Mouse (Mus musculus) heart, embryonic 14.5 days (tissue): Measurements from ENCODE around the gene Tcerg1l. TPM values are rescaled to one million over a fixed set of nuclear protein-coding genes. Genes with fewer than 3 reads are reported as not detected.

ENCODE experiments used
- ATAC-seq: fragments of 200-750 bp; cut with Nextera tagmentation; 2 replicates; pipeline ENCODE4 v1.8.0; 2017; ENCODE audit warnings: low read depth, moderate TSS enrichment; ENCODE audit not compliant: insufficient number of reproducible peaks, insufficient read depth, low FRiP score
- H3K27ac ChIP-seq, 2 experiments: fragments of 200-500 bp in 1 of 2; fragments of 300-500 bp in 1 of 2; sonication (generic) in 1 of 2; replicated peaks in 1 of 2; 2 replicates each; pipeline ENCODE4 v1.5.1; 2012 to 2014; ENCODE audit warnings: low read depth in 2 of 2, low read length in 2 of 2, control low read depth in 1 of 2, mild to moderate bottlenecking in 1 of 2, mixed read lengths in 1 of 2; ENCODE audit not compliant: control insufficient read depth in 1 of 2, insufficient read depth in 1 of 2
- H3K27me3 ChIP-seq: fragments of 300-500 bp; sonication (generic); 2 replicates; pipeline ENCODE4 v1.6.1; 2014; ENCODE audit warnings: mild to moderate bottlenecking, low read length, control low read depth; ENCODE audit not compliant: control insufficient read depth, insufficient read depth
- H3K36me3 ChIP-seq: fragments of 300-500 bp; sonication (generic); 2 replicates; pipeline ENCODE4 v1.6.1; 2014; ENCODE audit warnings: mild to moderate bottlenecking, control low read depth, low read length, mixed read lengths; ENCODE audit not compliant: control insufficient read depth, insufficient read depth
- H3K4me1 ChIP-seq, 2 experiments: fragments of 200-500 bp in 1 of 2; fragments of 300-500 bp in 1 of 2; sonication (generic) in 1 of 2; 2 replicates each; pipeline ENCODE4 v1.6.1; 2012 to 2014; ENCODE audit warnings: low read length in 2 of 2, control low read depth in 1 of 2, mixed read lengths in 1 of 2; ENCODE audit not compliant: control insufficient read depth in 2 of 2, insufficient read depth in 2 of 2
- H3K4me2 ChIP-seq: fragments of 300-500 bp; sonication (generic); 2 replicates; pipeline ENCODE4 v1.6.1; 2014; ENCODE audit warnings: mild to moderate bottlenecking, low read length
- H3K4me3 ChIP-seq, 2 experiments: fragments of 200-500 bp in 1 of 2; fragments of 300-500 bp in 1 of 2; sonication (generic) in 1 of 2; 2 replicates each; pipeline ENCODE4 v1.5.1; 2012 to 2014; ENCODE audit warnings: low read length in 2 of 2, mild to moderate bottlenecking in 2 of 2, control low read depth in 1 of 2, low read depth in 1 of 2, moderate library complexity in 1 of 2; ENCODE audit not compliant: control insufficient read depth in 1 of 2, insufficient read depth in 1 of 2
- H3K9ac ChIP-seq: fragments of 300-500 bp; sonication (generic); 2 replicates; pipeline ENCODE4 v1.6.1; 2014; ENCODE audit warnings: mild to moderate bottlenecking, low read length
- H3K9me3 ChIP-seq: fragments of 300-500 bp; sonication (generic); 2 replicates; pipeline ENCODE4 v1.6.1; 2016; ENCODE audit warnings: low read length, control low read depth; ENCODE audit not compliant: control insufficient read depth
- WGBS: fragments of 180-500 bp; shearing (Covaris S2); extraction: QIAGEN DNeasy Blood & Tissue Kit; methylation state at CpG from one replicate; pipeline ENCODE4 v1.1.7; 2014; 5-methylcytosine and 5-hydroxymethylcytosine counted together
- polyA plus RNA-seq: library from polyadenylated mRNA; unstranded; fragments of >200 nt; fragmentation: Nextera tagmentation; extraction: Ambion mirVana; gene quantifications from 2 replicates; pipeline ENCODE4 v1.2.1, GENCODE M21; 2014

The Tcerg1l gene
- polyA plus RNA-seq, 1 experiment from 2014 or later, result 0.32 TPM

DNA sequence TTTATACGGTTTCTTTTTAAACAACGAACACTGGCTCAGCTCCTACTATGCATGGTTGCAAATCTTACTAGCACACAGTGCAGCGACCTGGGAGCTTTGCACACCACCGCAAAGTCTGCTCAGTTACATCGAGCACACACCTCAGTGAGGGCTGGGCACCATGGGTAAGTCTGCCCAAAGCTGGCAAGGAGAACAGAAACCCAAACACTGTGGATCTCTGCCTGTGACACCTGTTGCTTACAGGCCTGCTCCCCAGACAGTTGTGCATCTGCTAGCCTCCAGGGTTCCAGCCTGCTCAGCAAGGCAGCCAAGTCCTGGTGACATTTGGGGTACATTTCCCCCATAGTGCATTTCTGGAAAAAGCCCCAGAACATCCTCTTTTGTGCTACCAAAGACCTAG lies 4.1 kb upstream of the Tcerg1l start:
- no peak overlapping the region for H3K4me2 ChIP-seq
- ATAC-seq, result no peak
- no peaks in the 10 kb centered on the region for H3K9me3 ChIP-seq
- peaks cover 45% of the 10 kb centered on the region for H3K27me3 ChIP-seq
- 75% methylated on average over 5 of the region's 5 CpGs for WGBS
- H3K36me3 ChIP-seq, result no peaks in the 10 kb centered on the region
- H3K4me1 ChIP-seq, result peaks cover 3 to 11% of the 10 kb centered on the region in 2 experiments; a peak in 3 of 4 replicates
- no peak overlapping the region for H3K4me3 ChIP-seq
- no peak overlapping the region for H3K27ac ChIP-seq
- H3K9ac ChIP-seq, result no peak overlapping the region

DNA sequence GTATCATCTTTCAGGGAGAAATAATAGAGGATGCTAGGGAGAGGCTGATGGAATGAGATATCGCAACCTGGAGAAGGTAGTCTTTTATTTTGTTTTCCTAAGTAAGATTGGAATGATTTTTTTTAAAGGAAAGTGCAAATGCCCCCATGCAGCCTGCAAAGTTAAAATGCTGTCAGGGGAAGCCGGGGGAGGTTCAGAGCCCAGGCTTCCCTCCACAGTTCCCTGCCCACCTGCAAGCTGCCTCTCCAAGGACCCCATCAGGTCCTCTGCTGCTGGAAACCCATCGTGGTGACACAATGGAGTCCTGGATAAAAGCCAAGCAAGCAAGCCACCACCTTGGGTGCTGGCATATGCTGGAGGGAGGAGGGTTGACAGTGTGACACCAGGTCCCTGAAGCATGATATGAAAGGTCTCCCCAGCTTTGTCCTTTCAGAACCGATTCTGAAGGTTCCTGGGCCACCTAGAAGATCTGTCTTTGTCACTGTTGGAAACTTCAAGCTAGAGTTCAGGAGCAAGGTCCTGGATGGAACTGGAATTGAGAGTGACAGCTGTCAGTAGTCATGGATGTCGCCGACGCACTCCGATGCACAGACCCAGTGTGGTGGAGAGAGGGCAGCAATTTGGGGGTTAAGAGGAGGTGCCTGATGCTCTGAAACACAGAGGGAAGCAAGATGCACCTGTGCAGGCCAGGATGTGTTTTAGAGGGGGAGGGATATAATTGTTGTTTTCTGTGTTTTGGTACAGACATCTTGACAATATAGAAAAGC lies 3.2 kb upstream of the Tcerg1l start:
- Histone ChIP-seq H3K4me3 (no peak overlapping the region), H3K27me3 (peaks cover 55% of the 10 kb centered on the region), H3K9me3 (no peaks in the 10 kb centered on the region), H3K9ac (no peak overlapping the region), H3K27ac (no peak overlapping the region), H3K36me3 (no peaks in the 10 kb centered on the region), H3K4me1 (peaks cover 3 to 11% of the 10 kb centered on the region in 2 experiments; a peak in 3 of 4 replicates), H3K4me2 (no peak overlapping the region)
- no peak for ATAC-seq
- WGBS, result 75% methylated on average over 8 of the region's 8 CpGs

DNA sequence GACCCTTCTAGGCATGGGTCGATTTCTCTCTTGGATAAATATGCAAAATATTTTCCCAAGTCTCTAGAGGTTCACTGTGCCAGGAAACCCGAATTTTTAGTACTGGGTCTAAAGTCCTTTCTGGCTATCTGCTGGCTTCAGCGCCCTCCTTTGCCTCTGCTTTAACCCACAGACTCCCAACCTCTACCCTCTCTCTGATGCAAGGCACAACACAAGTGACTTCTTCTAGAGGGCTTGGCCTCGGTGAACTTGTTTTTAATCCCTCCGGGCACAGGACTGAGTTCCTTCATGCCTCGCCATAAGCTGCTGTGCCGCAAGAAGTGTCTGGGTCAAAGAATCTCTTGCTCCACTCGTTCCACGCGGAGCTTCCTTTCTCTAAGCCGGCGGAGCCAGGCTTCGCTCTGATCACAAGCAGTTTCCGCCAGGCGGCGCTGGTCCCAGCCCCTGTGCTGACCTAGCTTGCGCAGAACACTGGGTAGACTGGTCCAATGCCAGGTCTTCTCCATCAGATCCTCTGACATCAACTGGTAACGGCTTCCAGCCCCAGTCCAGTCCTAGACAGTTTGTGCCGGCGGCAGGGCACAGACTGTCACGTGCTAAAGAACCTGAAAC lies 758 bp upstream of the Tcerg1l start:
- Histone ChIP-seq H3K9ac (no peak overlapping the region), H3K9me3 (no peaks in the 10 kb centered on the region), H3K36me3 (no peaks in the 10 kb centered on the region), H3K27ac (no peak overlapping the region), H3K4me1 (peaks cover 3 to 11% of the 10 kb centered on the region in 2 experiments; a peak in 3 of 4 replicates), H3K27me3 (peaks cover 56% of the 10 kb centered on the region), H3K4me3 (peak overlapping the region in 1 of 2 experiments; percentile 42; a peak in 2 of 4 replicates), H3K4me2 (peak overlapping the region; percentile 75)
- 3% methylated on average over 21 of the region's 21 CpGs for WGBS
- ATAC-seq, result no peak

DNA sequence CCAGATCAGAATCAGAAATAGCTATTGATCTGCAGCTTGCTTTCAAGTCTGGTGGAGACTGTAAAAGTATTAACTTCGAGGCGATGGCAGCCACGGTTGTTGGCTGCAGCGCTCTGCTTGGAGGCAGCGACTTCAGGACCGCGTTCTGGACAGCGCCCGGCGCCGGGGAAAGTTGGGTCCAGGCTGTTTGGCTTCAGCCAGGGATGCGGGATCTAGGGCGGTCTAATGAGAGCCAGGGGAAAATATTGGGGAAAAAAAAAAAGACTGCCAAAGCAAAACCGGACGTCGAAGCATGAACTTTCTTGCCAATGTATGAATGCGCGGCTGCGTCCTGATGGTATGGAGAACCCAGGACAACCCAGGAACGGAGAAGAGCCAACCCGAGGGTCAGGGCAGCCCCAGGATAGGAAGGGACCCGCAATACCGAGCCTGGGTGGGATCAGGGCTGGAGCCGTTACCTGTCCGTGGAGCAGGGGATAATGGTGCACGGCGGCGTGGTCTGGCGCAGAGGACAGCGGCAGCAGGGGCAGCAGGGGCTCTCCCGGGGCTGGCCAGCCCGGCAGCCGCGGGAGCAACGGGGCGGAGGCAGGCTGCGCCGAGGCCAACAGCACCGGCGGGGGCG lies 556 bp downstream of the Tcerg1l start:
- no peaks in the 10 kb centered on the region for H3K9me3 ChIP-seq
- WGBS, result under 1% methylated on average over 40 of the region's 41 CpGs
- peak overlapping the region; percentile 75 for H3K4me2 ChIP-seq
- ATAC-seq, result no peak
- H3K4me3 ChIP-seq, result peak overlapping the region; percentile 35 to 42; a peak in 3 of 4 replicates
- no peak overlapping the region for H3K27ac ChIP-seq
- H3K27me3 ChIP-seq, result peaks cover 60% of the 10 kb centered on the region
- no peaks in the 10 kb centered on the region for H3K36me3 ChIP-seq
- peaks cover 3 to 11% of the 10 kb centered on the region in 2 experiments; a peak in 3 of 4 replicates for H3K4me1 ChIP-seq
- H3K9ac ChIP-seq, result no peak overlapping the region

DNA sequence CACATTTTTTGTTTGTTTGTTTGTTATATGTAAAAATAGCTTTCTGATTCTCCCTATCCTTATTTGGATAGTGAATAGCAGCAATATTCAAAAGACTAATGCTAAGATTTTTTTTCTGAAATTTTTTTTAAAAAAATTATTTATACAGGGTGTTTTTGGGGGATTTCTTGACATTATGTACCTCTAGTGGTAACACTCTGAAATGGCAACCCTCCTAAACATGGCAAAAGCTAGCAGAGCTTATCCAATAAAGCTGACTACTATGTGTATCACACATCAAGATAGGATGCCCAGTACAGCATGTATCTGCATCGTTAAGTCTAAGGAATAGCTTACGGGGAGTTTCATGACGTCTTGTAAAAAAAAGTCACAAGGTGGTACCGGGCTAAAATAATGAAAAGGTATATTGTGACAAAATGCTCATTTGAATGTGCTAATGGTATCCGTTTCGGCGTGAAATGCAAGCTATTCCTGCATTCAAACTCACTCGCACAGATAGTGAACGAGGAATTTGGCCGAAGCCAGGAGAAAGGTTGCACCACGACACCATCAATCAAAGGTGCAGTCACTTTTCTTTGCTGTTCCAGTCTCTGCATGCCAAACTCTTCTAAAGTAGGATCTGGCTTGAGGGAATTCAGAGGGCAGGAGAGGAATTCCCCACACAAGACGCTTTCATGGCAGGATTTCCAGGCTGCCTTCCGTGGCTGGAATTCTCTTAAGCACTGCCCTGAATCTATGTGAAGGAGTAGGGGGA lies 1.2 kb downstream of the Tcerg1l start:
- no peaks in the 10 kb centered on the region for H3K36me3 ChIP-seq
- no peaks in the 10 kb centered on the region for H3K9me3 ChIP-seq
- no peak overlapping the region for H3K9ac ChIP-seq
- 41% methylated on average over 13 of the region's 13 CpGs for WGBS
- H3K27me3 ChIP-seq, result peaks cover 56% of the 10 kb centered on the region
- H3K4me2 ChIP-seq, result no peak overlapping the region
- H3K27ac ChIP-seq, result no peak overlapping the region
- H3K4me1 ChIP-seq, result peaks cover 3 to 11% of the 10 kb centered on the region in 2 experiments; a peak in 3 of 4 replicates
- no peak overlapping the region for H3K4me3 ChIP-seq
- no peak for ATAC-seq

DNA sequence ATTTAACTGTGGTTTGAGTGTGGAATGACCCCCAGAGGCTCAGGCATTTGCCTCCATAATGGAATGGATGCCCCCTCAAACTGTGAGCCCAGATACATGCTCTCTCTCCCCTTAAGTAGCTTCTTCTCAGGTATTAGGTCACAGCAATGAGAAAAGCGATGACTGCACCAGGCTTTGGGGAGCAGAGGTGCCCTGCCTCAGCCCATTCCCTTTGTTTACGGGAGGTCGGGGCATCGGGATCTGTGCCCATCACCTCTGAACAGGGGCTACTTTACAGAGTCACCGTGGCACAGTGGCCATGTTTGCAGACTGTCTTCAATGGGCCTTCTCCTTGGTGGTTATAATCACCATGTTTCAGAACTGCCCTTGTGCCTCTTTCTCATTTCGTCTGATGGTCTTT lies 7.6 kb downstream of the Tcerg1l start:
- H3K4me3 ChIP-seq, result no peak overlapping the region
- no peak overlapping the region for H3K9ac ChIP-seq
- no peaks in the 10 kb centered on the region for H3K36me3 ChIP-seq
- 0 out of 2 replicates have a peak, but pooled peaks cover 4% of the 10 kb centered on the region for H3K27me3 ChIP-seq
- no peaks in the 10 kb centered on the region for H3K9me3 ChIP-seq
- WGBS, result 77% methylated on average over 6 of the region's 6 CpGs
- no peaks in the 10 kb centered on the region for H3K4me1 ChIP-seq
- H3K27ac ChIP-seq, result no peak overlapping the region
- no peak overlapping the region for H3K4me2 ChIP-seq
- no peak for ATAC-seq

DNA sequence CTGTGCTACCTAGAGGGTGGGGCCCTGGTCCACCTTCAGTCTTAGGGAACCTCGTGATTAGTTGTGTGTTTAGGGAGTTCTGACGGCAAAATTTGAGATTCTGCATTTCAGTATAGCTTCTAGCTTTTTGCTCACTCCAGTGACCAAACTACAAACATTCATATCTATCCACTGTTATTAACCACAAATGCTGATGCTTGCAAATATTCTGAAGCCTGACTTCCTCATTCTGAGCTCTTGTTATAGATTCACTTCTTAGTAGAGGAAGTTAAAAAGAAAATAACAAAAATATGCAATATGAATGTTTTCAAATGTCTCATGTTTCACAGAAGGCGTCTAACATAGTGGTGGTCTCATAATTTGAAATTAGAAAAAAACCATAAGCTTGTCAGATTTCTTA lies 8.5 kb downstream of the Tcerg1l start:
- Histone ChIP-seq H3K9me3 (no peaks in the 10 kb centered on the region), H3K4me3 (no peak overlapping the region), H3K9ac (no peak overlapping the region), H3K27me3 (0 out of 2 replicates have a peak, but pooled peaks cover 4% of the 10 kb centered on the region), H3K36me3 (no peaks in the 10 kb centered on the region), H3K27ac (no peak overlapping the region), H3K4me2 (no peak overlapping the region), H3K4me1 (no peaks in the 10 kb centered on the region)
- ATAC-seq, result no peak
- 61% methylated on average over 3 of the region's 3 CpGs for WGBS
